Mouse (Mus musculus) forebrain, embryonic 11.5 days (tissue): ENCODE data around the gene Cep57. TPM values are rescaled to one million over a fixed set of nuclear protein-coding genes. Genes with fewer than 3 reads are reported as not detected.

Source experiments
- ATAC-seq: fragments of 200-750 bp; cut with Nextera tagmentation; replicated peaks from 2 replicates; pipeline ENCODE4 v1.8.0; 2017; ENCODE audit warnings: moderate TSS enrichment; ENCODE audit not compliant: low FRiP score
- DNase-seq: peaks from one replicate; pipeline ENCODE4 v3.0.0-alpha.2; 2017; ENCODE audit warnings: low spot score
- H3K27ac ChIP-seq: fragments of 300-500 bp; sonication (generic); 2 replicates; pipeline ENCODE4 v1.5.1; 2014; ENCODE audit warnings: low read depth, low read length
- H3K27me3 ChIP-seq: fragments of 300-500 bp; sonication (generic); 2 replicates; pipeline ENCODE4 v1.6.1; 2014; ENCODE audit warnings: mild to moderate bottlenecking, low read length, mixed read lengths; ENCODE audit not compliant: control insufficient read depth, insufficient read depth
- H3K36me3 ChIP-seq: fragments of 300-500 bp; sonication (generic); 2 replicates; pipeline ENCODE4 v1.6.1; 2014; ENCODE audit warnings: mild to moderate bottlenecking, low read length, moderate library complexity, mixed read lengths; ENCODE audit not compliant: control insufficient read depth, insufficient read depth
- H3K4me1 ChIP-seq: fragments of 300-500 bp; sonication (generic); replicated peaks from 2 replicates; pipeline ENCODE4 v1.6.1; 2014; ENCODE audit warnings: low read length, mixed read lengths; ENCODE audit not compliant: control insufficient read depth, insufficient read depth
- H3K4me2 ChIP-seq: fragments of 300-500 bp; sonication (generic); 2 replicates; pipeline ENCODE4 v1.6.1; 2014; ENCODE audit warnings: low read depth, mild to moderate bottlenecking, low read length, moderate library complexity, mixed read lengths; ENCODE audit not compliant: severe bottlenecking
- H3K4me3 ChIP-seq: fragments of 300-500 bp; sonication (generic); 2 replicates; pipeline ENCODE4 v1.5.1; 2014; ENCODE audit warnings: low read depth, low read length
- H3K9ac ChIP-seq: fragments of 300-500 bp; sonication (generic); 2 replicates; pipeline ENCODE4 v1.6.1; 2014; ENCODE audit warnings: low read length
- H3K9me3 ChIP-seq: fragments of 300-500 bp; sonication (generic); 2 replicates; pipeline ENCODE4 v1.6.1; 2016; ENCODE audit warnings: low read length, mixed read lengths; ENCODE audit not compliant: control insufficient read depth
- WGBS: fragments of 180-500 bp; shearing (Covaris S2); extraction: QIAGEN DNeasy Blood & Tissue Kit; methylation state at CpG from one replicate; pipeline ENCODE4 v1.1.7; 2014; 5-methylcytosine and 5-hydroxymethylcytosine counted together
- polyA plus RNA-seq: library from polyadenylated mRNA; unstranded; fragments of >200 nt; fragmentation: Nextera tagmentation; extraction: Ambion mirVana; gene quantifications from 2 replicates; pipeline ENCODE4 v1.2.1, GENCODE M21; 2014

Cep57 gene
- polyA plus RNA-seq, 1 experiment from 2014 or later: 85.8 TPM

GRCm38 (mm10) chr9:13781985-13782384 lies 44.9 kb downstream of the Cep57 start:
- 100% methylated on average over 1 of the region's 1 CpGs for WGBS
- Histone ChIP-seq H3K9ac (no peak overlapping the region), H3K27ac (no peak overlapping the region), H3K9me3 (no peaks in the 10 kb centered on the region), H3K4me3 (no peak overlapping the region), H3K36me3 (no peaks in the 10 kb centered on the region), H3K4me1 (no peaks in the 10 kb centered on the region), H3K4me2 (no peak overlapping the region), H3K27me3 (no peaks in the 10 kb centered on the region)
- DNase-seq (no peak), ATAC-seq (no peak)

GRCm38 (mm10) chr9:13774732-13775131 lies 52.2 kb downstream of the Cep57 start:
- H3K4me1 ChIP-seq: no peaks in the 10 kb centered on the region
- no peak for DNase-seq
- no peak overlapping the region for H3K9ac ChIP-seq
- H3K9me3 ChIP-seq: no peaks in the 10 kb centered on the region
- no peaks in the 10 kb centered on the region for H3K27me3 ChIP-seq
- H3K36me3 ChIP-seq: no peaks in the 10 kb centered on the region
- no peak overlapping the region for H3K4me2 ChIP-seq
- WGBS: 97% methylated on average over 1 of the region's 1 CpGs
- no peak overlapping the region for H3K4me3 ChIP-seq
- no peak for ATAC-seq
- no peak overlapping the region for H3K27ac ChIP-seq

- Histone ChIP-seq H3K4me1 (no peaks in the 10 kb centered on the region), H3K36me3 (no peaks in the 10 kb centered on the region), H3K27ac (no peak overlapping the region), H3K27me3 (no peaks in the 10 kb centered on the region), H3K4me3 (no peak overlapping the region), H3K9me3 (no peaks in the 10 kb centered on the region), H3K9ac (no peak overlapping the region), H3K4me2 (no peak overlapping the region)
- ATAC-seq (no peak), DNase-seq (no peak)
- WGBS: 85% methylated on average over 7 of the region's 7 CpGs
Observed at GRCm38 (mm10) chr9:13766570-13766969, 60.3 kb downstream of the Cep57 start.

GRCm38 (mm10) chr9:13765624-13766023 lies 61.3 kb downstream of the Cep57 start:
- 79% methylated on average over 2 of the region's 2 CpGs for WGBS
- H3K27ac ChIP-seq: no peak overlapping the region
- no peaks in the 10 kb centered on the region for H3K27me3 ChIP-seq
- no peaks in the 10 kb centered on the region for H3K36me3 ChIP-seq
- no peak overlapping the region for H3K9ac ChIP-seq
- H3K4me2 ChIP-seq: no peak overlapping the region
- H3K4me3 ChIP-seq: no peak overlapping the region
- DNase-seq (no peak), ATAC-seq (no peak)
- no peaks in the 10 kb centered on the region for H3K9me3 ChIP-seq
- no peaks in the 10 kb centered on the region for H3K4me1 ChIP-seq

- Histone ChIP-seq H3K27me3 (no peaks in the 10 kb centered on the region), H3K4me3 (no peak overlapping the region), H3K4me2 (no peak overlapping the region), H3K36me3 (no peaks in the 10 kb centered on the region), H3K4me1 (no peaks in the 10 kb centered on the region), H3K9ac (no peak overlapping the region), H3K9me3 (no peaks in the 10 kb centered on the region), H3K27ac (no peak overlapping the region)
- 94% methylated on average over 3 of the region's 3 CpGs for whole genome bisulfite sequencing
- DNase-seq (no peak), ATAC-seq (no peak)
Observed at GRCm38 (mm10) chr9:13760430-13760829, 66.5 kb downstream of the Cep57 start.

Other genes starting within 250 kb of the Cep57 start
- 70.6 and 76.9 TPM in 2 replicates for gene Mtmr2, start 78.7 kb downstream of the Cep57 start, polyA plus RNA-seq
- 34.9 and 35.3 TPM in 2 replicates for gene Fam76b, start 609 bp upstream of the Cep57 start, polyA plus RNA-seq